Mouse (Mus musculus) thymus, adult 2 months (tissue): ENCODE measurements around the gene Nucks1.

Experiments
- CTCF ChIP-seq: fragments of 200-500 bp; IDR thresholded peaks from 2 replicates; pipeline ENCODE4 v1.5.1; 2012; ENCODE audit warnings: mild to moderate bottlenecking, control low read depth, low read length, moderate library complexity, borderline replicate concordance; ENCODE audit not compliant: control insufficient read depth, poor library complexity, insufficient read depth; ENCODE audit errors: extremely low read depth
- POLR2A ChIP-seq: fragments of 200-500 bp; IDR thresholded peaks from 2 replicates; pipeline ENCODE4 v1.6.1; 2012; ENCODE audit warnings: mild to moderate bottlenecking, low read length, control low read depth, moderate library complexity; ENCODE audit not compliant: control insufficient read depth, poor library complexity, insufficient read depth; ENCODE audit errors: extremely low read depth

GRCm38 (mm10) chr1:131945674-131946440 lies 35.5 kb downstream of the Nucks1 start:
- TF ChIP-seq CTCF, result no peak
- TF ChIP-seq POLR2A, result no peak
